Mouse (Mus musculus) forebrain, embryonic 11.5 days (tissue): ENCODE data around the gene Zfp105. TPM values are rescaled to one million over a fixed set of nuclear protein-coding genes. Genes with fewer than 3 reads are reported as not detected.
A peak's percentile ranks its signal among the peaks of the same experiment; 100 is the strongest.

ENCODE experiments used
- ATAC-seq: fragments of 200-750 bp; cut with Nextera tagmentation; replicated peaks from 2 replicates; pipeline ENCODE4 v1.8.0; 2017; ENCODE audit warnings: moderate TSS enrichment; ENCODE audit not compliant: low FRiP score
- DNase-seq: peaks from one replicate; pipeline ENCODE4 v3.0.0-alpha.2; 2017; ENCODE audit warnings: low spot score
- H3K27ac ChIP-seq: fragments of 300-500 bp; sonication (generic); 2 replicates; pipeline ENCODE4 v1.5.1; 2014; ENCODE audit warnings: low read depth, low read length
- H3K27me3 ChIP-seq: fragments of 300-500 bp; sonication (generic); 2 replicates; pipeline ENCODE4 v1.6.1; 2014; ENCODE audit warnings: mild to moderate bottlenecking, low read length, mixed read lengths; ENCODE audit not compliant: control insufficient read depth, insufficient read depth
- H3K36me3 ChIP-seq: fragments of 300-500 bp; sonication (generic); 2 replicates; pipeline ENCODE4 v1.6.1; 2014; ENCODE audit warnings: mild to moderate bottlenecking, low read length, moderate library complexity, mixed read lengths; ENCODE audit not compliant: control insufficient read depth, insufficient read depth
- H3K4me1 ChIP-seq: fragments of 300-500 bp; sonication (generic); replicated peaks from 2 replicates; pipeline ENCODE4 v1.6.1; 2014; ENCODE audit warnings: low read length, mixed read lengths; ENCODE audit not compliant: control insufficient read depth, insufficient read depth
- H3K4me2 ChIP-seq: fragments of 300-500 bp; sonication (generic); 2 replicates; pipeline ENCODE4 v1.6.1; 2014; ENCODE audit warnings: low read depth, mild to moderate bottlenecking, low read length, moderate library complexity, mixed read lengths; ENCODE audit not compliant: severe bottlenecking
- H3K4me3 ChIP-seq: fragments of 300-500 bp; sonication (generic); 2 replicates; pipeline ENCODE4 v1.5.1; 2014; ENCODE audit warnings: low read depth, low read length
- H3K9ac ChIP-seq: fragments of 300-500 bp; sonication (generic); 2 replicates; pipeline ENCODE4 v1.6.1; 2014; ENCODE audit warnings: low read length
- H3K9me3 ChIP-seq: fragments of 300-500 bp; sonication (generic); 2 replicates; pipeline ENCODE4 v1.6.1; 2016; ENCODE audit warnings: low read length, mixed read lengths; ENCODE audit not compliant: control insufficient read depth
- WGBS: fragments of 180-500 bp; shearing (Covaris S2); extraction: QIAGEN DNeasy Blood & Tissue Kit; methylation state at CpG from one replicate; pipeline ENCODE4 v1.1.7; 2014; 5-methylcytosine and 5-hydroxymethylcytosine counted together
- polyA plus RNA-seq: library from polyadenylated mRNA; unstranded; fragments of >200 nt; fragmentation: Nextera tagmentation; extraction: Ambion mirVana; gene quantifications from 2 replicates; pipeline ENCODE4 v1.2.1, GENCODE M21; 2014

Zfp105 gene
- polyA plus RNA-seq, 1 experiment from 2014 or later = 34.8 TPM

DNA sequence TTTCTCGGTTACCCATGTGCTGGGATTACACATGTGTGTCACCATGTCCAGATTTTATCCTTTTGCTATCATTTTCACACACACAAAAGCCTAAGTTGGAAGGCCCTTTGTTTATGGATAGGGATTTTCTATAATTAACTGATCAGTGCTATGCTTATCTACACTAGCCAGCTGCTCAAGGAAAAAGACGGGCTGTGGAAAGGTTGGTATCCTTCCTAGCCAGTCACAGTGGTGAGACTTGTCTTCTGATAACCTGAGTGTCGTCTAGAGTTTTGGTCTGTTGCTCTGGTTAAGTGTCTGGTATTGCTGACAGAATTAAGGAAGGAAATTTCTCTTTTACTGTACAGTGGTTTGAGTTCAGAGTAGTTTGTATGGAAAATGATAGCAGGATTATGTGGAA, 6.0 kb downstream of the Zfp105 start:
- Histone ChIP-seq H3K36me3 (peaks cover 55% of the 10 kb centered on the region), H3K27me3 (no peaks in the 10 kb centered on the region), H3K4me3 (no peak overlapping the region), H3K9ac (no peak overlapping the region), H3K4me1 (peaks cover under 1% of the 10 kb centered on the region; the same call in 1 of the 2 replicates), H3K27ac (no peak overlapping the region), H3K4me2 (no peak overlapping the region), H3K9me3 (no peaks in the 10 kb centered on the region; the same call in 1 of the 2 replicates)
- no peak for ATAC-seq
- 96% methylated on average over 3 of the region's 3 CpGs for WGBS
- DNase-seq = no peak

DNA sequence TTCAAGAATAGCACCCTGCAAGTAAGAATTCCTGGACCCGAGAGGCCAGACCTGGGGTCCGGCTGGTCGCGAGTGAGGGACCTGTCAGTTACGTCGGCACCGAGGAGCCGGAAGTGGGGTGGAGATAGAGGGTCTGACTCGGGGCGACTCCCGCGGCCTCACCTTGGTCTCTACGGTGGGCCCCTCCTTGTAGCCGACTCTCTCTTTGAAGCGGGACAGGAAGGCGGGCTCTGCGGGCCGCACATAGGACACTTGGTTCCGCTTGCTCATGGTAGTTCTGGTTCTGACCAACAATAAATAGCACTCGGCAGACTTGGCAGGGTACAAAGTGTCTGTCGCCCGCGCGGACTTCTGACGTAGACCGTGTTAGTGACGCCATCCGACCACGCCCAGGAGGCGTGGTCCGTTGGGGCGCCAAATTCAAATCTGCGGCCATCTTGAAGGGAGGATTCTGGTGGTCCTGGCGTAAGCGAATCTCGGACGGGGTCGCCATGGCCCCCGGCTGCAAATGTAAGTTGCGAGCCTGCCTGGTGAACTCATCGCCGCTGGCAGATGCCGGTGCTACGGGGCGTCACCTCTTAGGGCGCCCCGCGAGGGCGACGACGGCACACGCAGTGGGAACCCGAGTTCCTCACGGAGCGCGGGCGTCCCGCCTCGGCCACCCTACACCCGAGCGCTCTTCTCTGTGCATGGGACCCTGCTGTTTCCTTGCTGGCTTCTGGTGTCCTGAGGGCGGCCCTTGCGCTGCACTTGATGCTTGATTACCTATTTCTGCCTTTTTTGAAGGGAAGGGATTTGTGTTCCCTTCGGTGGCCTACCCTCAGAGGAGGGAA, 28.0 kb downstream of the Zfp105 start, which contains the start of the genes 1110059G10Rik and Kif15:
Gene 1110059G10Rik, minus strand, starts transcription at position 358 of the 833 bp plus-strand sequence.
Gene Kif15, plus strand, starts transcription at position 404 of the 833 bp plus-strand sequence.
- H3K9ac ChIP-seq = peak within 1 kb of the TSS; percentile 59
- peak within 1 kb of the TSS; percentile 92 for H3K4me3 ChIP-seq
- H3K27ac ChIP-seq = peak within 1 kb of the TSS; percentile 66; the same call in 1 of the 2 replicates
- under 1% methylated on average over 64 of the region's 64 CpGs for WGBS
- no peaks in the 10 kb centered on the region for H3K9me3 ChIP-seq
- H3K4me1 ChIP-seq = peaks cover 3% of the 10 kb centered on the region; the same call in 1 of the 2 replicates
- no peaks in the 10 kb centered on the region for H3K27me3 ChIP-seq
- ATAC-seq (peak; percentile 98), DNase-seq (peak; percentile 97)
- no peaks in the 10 kb centered on the region for H3K36me3 ChIP-seq
- H3K4me2 ChIP-seq = peak within 1 kb of the TSS; percentile 65

Other genes with a start within 250 kb of the Zfp105 start
- gene Topaz1, start 175.7 kb upstream of the Zfp105 start, polyA plus RNA-seq = not detected in 2 replicates
- gene Tcaim, start 117.5 kb upstream of the Zfp105 start, polyA plus RNA-seq = 5.6 and 6.0 TPM in 2 replicates
- 0.67 TPM in 1 of 2 replicates, not detected in the other for gene Gm35549, start 79.0 kb upstream of the Zfp105 start, polyA plus RNA-seq
- 75.9 and 81.8 TPM in 2 replicates for gene Zfp445, start 57.1 kb upstream of the Zfp105 start, polyA plus RNA-seq
- gene Zkscan7, start 37.4 kb upstream of the Zfp105 start, polyA plus RNA-seq = 5.5 and 5.7 TPM in 2 replicates
- gene 1110059G10Rik, start 27.9 kb downstream of the Zfp105 start, polyA plus RNA-seq = 28.9 and 31.9 TPM in 2 replicates
- gene Kif15, start 28.0 kb downstream of the Zfp105 start, polyA plus RNA-seq = 93.9 and 109 TPM in 2 replicates
- 17.2 and 17.6 TPM in 2 replicates for gene Tmem42, start 98.3 kb downstream of the Zfp105 start, polyA plus RNA-seq
- gene Tgm4, start 111.7 kb downstream of the Zfp105 start, polyA plus RNA-seq = 0.47 and 1.3 TPM in 2 replicates
- 69.1 and 69.2 TPM in 2 replicates for gene Zdhhc3, start 190.1 kb downstream of the Zfp105 start, polyA plus RNA-seq
- gene Exosc7, start 190.1 kb downstream of the Zfp105 start, polyA plus RNA-seq = 133 and 142 TPM in 2 replicates
- gene Clec3b, start 227.9 kb downstream of the Zfp105 start, polyA plus RNA-seq = not detected in 2 replicates